Mouse (Mus musculus): ENCODE measurements around the gene Sergef.

DNA sequence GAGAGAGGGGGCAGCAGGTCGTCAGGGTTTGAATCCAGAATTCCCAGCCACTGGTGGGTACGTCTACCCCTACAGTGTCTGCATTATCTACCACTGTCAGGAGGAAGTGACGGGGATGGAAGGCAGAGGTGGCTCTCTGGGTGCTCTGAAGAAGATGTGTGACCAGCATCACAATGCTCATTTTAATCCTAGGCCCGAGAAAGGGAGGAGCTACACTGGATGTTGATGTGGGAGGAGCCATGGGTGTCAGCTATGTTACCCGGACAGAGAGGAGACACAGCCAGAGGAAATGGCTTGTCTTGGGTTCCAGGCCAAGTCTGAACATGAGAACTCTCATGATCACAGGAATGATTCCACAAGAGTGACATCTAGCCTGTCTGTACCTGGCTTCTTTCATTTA lies 122.4 kb downstream of the Sergef start:
- TF ChIP-seq CTCF (IDR thresholded peaks at IDR 0.05; ENCODE audit: low read depth, low read length) = no peak
- no peak for TF ChIP-seq POLR2A (IDR thresholded peaks at IDR 0.05; ENCODE audit: borderline replicate concordance, low read depth, low read length)
